Mouse (Mus musculus) cortical plate, adult 2 months (tissue): ENCODE data around the gene Vmn1r172. TPM values are rescaled to one million over a fixed set of nuclear protein-coding genes. Genes with fewer than 3 reads are reported as not detected.
"Not testable (repeated sequence)": the region's sequence is repeated elsewhere in the genome, so short reads cannot be mapped to it uniquely, and the experiment has no call there.

Experiments
- H3K27ac ChIP-seq: fragments of 200-500 bp; 2 replicates; pipeline ENCODE4 v1.5.1; 2012; ENCODE audit warnings: low read length, control low read depth, inconsistent platforms; ENCODE audit not compliant: insufficient read depth
- H3K4me1 ChIP-seq: fragments of 200-500 bp; 2 replicates; pipeline ENCODE4 v1.6.1; 2011; ENCODE audit warnings: low read length; ENCODE audit not compliant: control insufficient read depth, insufficient read depth
- H3K4me3 ChIP-seq: fragments of 200-500 bp; 2 replicates; pipeline ENCODE4 v1.5.1; 2011; ENCODE audit warnings: mild to moderate bottlenecking, low read length, control low read depth; ENCODE audit not compliant: insufficient read depth
- CTCF ChIP-seq: fragments of 200-500 bp; IDR thresholded peaks from 2 replicates; pipeline ENCODE4 v1.5.1; 2011; ENCODE audit warnings: mild to moderate bottlenecking, control low read depth, low read length; ENCODE audit not compliant: insufficient read depth; ENCODE audit errors: extremely low read depth
- POLR2A ChIP-seq: fragments of 200-500 bp; IDR thresholded peaks from 2 replicates; pipeline ENCODE4 v1.6.1; 2011; ENCODE audit warnings: mild to moderate bottlenecking, low read length, control low read depth; ENCODE audit not compliant: insufficient read depth; ENCODE audit errors: extremely low read depth
- polyA plus RNA-seq: library from polyadenylated mRNA; depleted of rRNA; stranded (reverse); fragments of >200 nt; gene quantifications from 2 replicates; pipeline ENCODE4 v1.2.3, GENCODE M21; 2012; rRNA removed

The Vmn1r172 gene
- polyA plus RNA-seq: not detected in 2 replicates

DNA sequence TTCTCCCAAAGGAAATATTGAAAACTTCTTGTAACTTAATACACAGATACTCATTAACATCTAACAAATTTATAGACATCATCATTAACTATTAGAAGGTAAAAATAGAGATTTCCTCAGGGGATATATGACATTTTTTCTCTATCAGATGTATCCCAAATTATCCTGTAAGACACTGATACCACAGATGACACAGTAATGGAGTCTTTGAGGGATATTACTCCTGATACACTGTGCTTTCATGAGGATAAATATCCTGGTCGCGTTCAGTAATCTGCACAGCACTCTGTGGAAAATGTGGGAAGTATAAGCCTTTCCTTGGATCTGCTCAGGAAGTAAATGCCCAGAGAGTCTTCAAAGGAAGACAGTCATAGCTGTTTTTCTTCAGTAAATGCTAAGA lies at the start of gene Vmn1r172:
Gene Vmn1r172 (plus strand): TSS at position 301 of the 400 bp plus-strand sequence.
- Histone ChIP-seq H3K4me1 (no peaks in the 10 kb centered on the region), H3K4me3 (no peak within 1 kb of the TSS), H3K27ac (no peak within 1 kb of the TSS)
- TF ChIP-seq CTCF: no peak
- TF ChIP-seq POLR2A: no peak

DNA sequence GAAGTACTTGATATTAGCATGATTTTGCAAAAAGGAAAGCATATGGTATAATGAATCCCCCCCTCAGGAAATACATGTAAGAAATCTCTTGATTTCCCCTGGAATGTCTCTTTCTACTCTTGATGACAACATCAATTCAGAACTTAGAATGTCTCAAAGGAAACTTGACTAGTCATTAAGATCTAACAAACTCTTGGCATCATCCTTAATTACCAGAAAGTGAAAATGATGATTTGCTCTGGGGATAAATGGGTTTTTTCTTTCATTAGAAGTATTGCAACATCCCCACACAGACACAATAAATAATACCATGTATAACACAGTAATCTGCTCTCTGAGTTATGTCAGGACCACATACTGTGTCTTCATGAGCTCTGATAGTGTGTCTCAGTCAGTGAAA lies 27.7 kb upstream of the Vmn1r172 start, which contains the start of gene Vmn1r171:
Gene Vmn1r171 (plus strand): TSS at position 301 of the 400 bp plus-strand sequence.
- Histone ChIP-seq H3K4me1 (no peaks in the 10 kb centered on the region), H3K4me3 (no peak within 1 kb of the TSS), H3K27ac (no peak within 1 kb of the TSS)
- no peak for TF ChIP-seq CTCF
- TF ChIP-seq POLR2A: no peak

DNA sequence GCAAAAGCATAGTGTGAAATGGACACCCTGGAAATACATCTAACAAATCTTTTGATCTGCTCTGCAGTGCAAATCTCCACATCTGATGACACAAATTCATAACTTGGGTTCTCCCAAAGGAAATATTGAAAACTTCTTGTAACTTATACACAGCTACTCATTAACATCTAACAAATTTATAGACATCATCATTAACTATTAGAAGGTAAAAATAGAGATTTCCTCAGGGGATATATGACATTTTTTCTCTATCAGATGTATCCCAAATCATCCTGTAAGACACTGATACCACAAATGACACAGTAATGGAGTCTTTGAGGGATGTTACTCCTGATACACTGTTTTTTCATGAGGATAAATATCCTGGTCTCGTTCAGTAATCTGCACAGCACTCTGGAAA lies 42.3 kb downstream of the Vmn1r172 start, which contains the start of gene Vmn1r173:
Gene Vmn1r173 (plus strand): TSS at position 301 of the 400 bp plus-strand sequence.
- H3K4me3 ChIP-seq, H3K4me1 ChIP-seq, H3K27ac ChIP-seq: not testable (repeated sequence)

Other genes with a start within 250 kb of the Vmn1r172 start
- gene Vmn1r167, start 151.1 kb upstream of the Vmn1r172 start, polyA plus RNA-seq: not detected in 2 replicates
- not detected in 2 replicates for gene Vmn1r168, start 118.6 kb upstream of the Vmn1r172 start, polyA plus RNA-seq
- not detected in 2 replicates for gene Vmn1r169, start 82.8 kb upstream of the Vmn1r172 start, polyA plus RNA-seq
- gene Vmn1r170, start 52.1 kb upstream of the Vmn1r172 start, polyA plus RNA-seq: not detected in 2 replicates
- gene Vmn1r171, start 27.6 kb upstream of the Vmn1r172 start, polyA plus RNA-seq: not detected in 2 replicates
- not detected in 2 replicates for gene Vmn1r173, start 42.4 kb downstream of the Vmn1r172 start, polyA plus RNA-seq
- gene Vmn1r174, start 94.0 kb downstream of the Vmn1r172 start, polyA plus RNA-seq: not detected in 2 replicates
- not detected in 2 replicates for gene Vmn1r175, start 152.3 kb downstream of the Vmn1r172 start, polyA plus RNA-seq
- not detected in 2 replicates for gene Vmn1r176, start 179.1 kb downstream of the Vmn1r172 start, polyA plus RNA-seq
- not detected in 2 replicates for gene Vmn1r177, start 208.1 kb downstream of the Vmn1r172 start, polyA plus RNA-seq
- gene Vmn1r178, start 233.7 kb downstream of the Vmn1r172 start, polyA plus RNA-seq: not detected in 2 replicates